Mouse (Mus musculus) forebrain, embryonic 16.5 days (tissue): ENCODE results near the gene Gm4881. TPM values are rescaled to one million over a fixed set of nuclear protein-coding genes. Genes with fewer than 3 reads are reported as not detected.

Experiments
- ATAC-seq: fragments of 200-750 bp; cut with Nextera tagmentation; 2 replicates; pipeline ENCODE4 v1.8.0; 2017; ENCODE audit warnings: mild to moderate bottlenecking, moderate library complexity
- H3K27ac ChIP-seq: fragments of 300-500 bp; sonication (generic); 2 replicates; pipeline ENCODE4 v1.5.1; 2014; ENCODE audit warnings: low read length, control low read depth
- H3K27me3 ChIP-seq: fragments of 300-500 bp; sonication (generic); replicated peaks from 2 replicates; pipeline ENCODE4 v1.6.1; 2014; ENCODE audit warnings: low read length; ENCODE audit not compliant: control insufficient read depth, insufficient read depth
- H3K36me3 ChIP-seq: fragments of 300-500 bp; sonication (generic); 2 replicates; pipeline ENCODE4 v1.6.1; 2014; ENCODE audit not compliant: control insufficient read depth, insufficient read depth
- H3K4me1 ChIP-seq: fragments of 300-500 bp; sonication (generic); replicated peaks from 2 replicates; pipeline ENCODE4 v1.6.1; 2014; ENCODE audit warnings: low read length; ENCODE audit not compliant: control insufficient read depth, insufficient read depth
- H3K4me2 ChIP-seq: fragments of 300-500 bp; sonication (generic); 2 replicates; pipeline ENCODE4 v1.6.1; 2014; ENCODE audit warnings: mild to moderate bottlenecking, low read length, control low read depth
- H3K4me3 ChIP-seq: fragments of 300-500 bp; sonication (generic); replicated peaks from 2 replicates; pipeline ENCODE4 v1.5.1; 2014; ENCODE audit warnings: mild to moderate bottlenecking, low read length, control low read depth
- H3K9ac ChIP-seq: fragments of 300-500 bp; sonication (generic); replicated peaks from 2 replicates; pipeline ENCODE4 v1.6.1; 2014; ENCODE audit warnings: low read depth, low read length, control low read depth
- H3K9me3 ChIP-seq: fragments of 300-500 bp; sonication (generic); 2 replicates; pipeline ENCODE4 v1.6.1; 2016; ENCODE audit warnings: low read length; ENCODE audit not compliant: control insufficient read depth
- WGBS: fragments of 180-500 bp; shearing (Covaris S2); extraction: QIAGEN DNeasy Blood & Tissue Kit; methylation state at CpG from one replicate; pipeline ENCODE4 v1.1.7; 2014; 5-methylcytosine and 5-hydroxymethylcytosine counted together
- microRNA-seq: library from miRNA; unstranded; fragments of <30 nt; microRNA quantifications from one replicate; pipeline ENCODE4, GENCODE M21; 2017
- polyA plus RNA-seq: library from polyadenylated mRNA; unstranded; fragments of >200 nt; fragmentation: Nextera tagmentation; extraction: Ambion mirVana; gene quantifications from 2 replicates; pipeline ENCODE4 v1.2.1, GENCODE M21; 2015

The Gm4881 gene
- polyA plus RNA-seq, 1 experiment from 2014 or later, result 0.37 TPM

DNA sequence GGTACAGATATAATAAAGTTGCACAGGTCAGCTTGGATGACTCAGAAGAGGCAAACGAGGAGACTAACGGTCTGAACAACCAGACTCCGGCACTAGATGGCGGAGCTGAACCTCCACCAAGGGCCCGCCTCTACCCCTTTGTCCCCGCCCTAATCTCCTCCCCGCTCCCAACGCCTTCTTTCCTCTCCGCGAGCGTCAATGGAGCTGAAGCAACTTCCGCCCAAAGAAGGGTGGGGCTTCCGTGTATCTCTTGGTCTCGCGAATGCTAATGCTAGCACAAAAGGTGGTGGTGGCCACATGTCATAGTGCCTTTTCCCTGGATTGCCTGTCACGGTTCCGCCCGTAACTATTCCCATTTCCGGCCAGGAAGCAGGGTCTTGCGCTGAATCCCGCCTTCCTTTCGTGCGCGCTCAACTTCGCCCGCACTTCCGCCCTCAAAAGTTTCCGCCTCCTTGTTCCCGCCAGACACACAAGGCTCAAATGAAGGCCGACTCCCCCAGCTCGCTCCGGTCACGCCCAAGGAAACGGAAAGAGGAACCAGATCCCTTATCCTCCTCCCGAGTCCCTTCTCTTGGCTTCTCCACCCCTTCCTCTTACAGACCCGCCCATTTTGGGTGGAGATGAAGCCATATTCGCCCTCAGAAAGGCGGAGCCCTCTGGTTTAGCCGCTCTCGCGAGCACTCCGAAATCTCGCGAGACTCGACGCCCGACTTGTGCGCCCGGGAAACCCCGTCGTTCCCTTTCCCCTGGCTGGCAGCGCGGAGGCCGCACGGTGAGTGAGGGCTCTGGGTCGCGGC lies 60.2 kb downstream of the Gm4881 start, which contains the start of gene Rps19:
TSS of gene Rps19 (plus strand) at position 476 of the 797 bp plus-strand sequence.
- H3K36me3 ChIP-seq, result peaks cover 3% of the 10 kb centered on the region; the same call in 1 of the 2 replicates
- H3K4me1 ChIP-seq, result peaks cover 21% of the 10 kb centered on the region
- H3K27me3 ChIP-seq, result no peaks in the 10 kb centered on the region
- H3K9ac ChIP-seq, result peak within 1 kb of the TSS; percentile 100
- ATAC-seq, result peak; percentile 92
- H3K9me3 ChIP-seq, result no peaks in the 10 kb centered on the region
- peak within 1 kb of the TSS; percentile 59 for H3K4me2 ChIP-seq
- WGBS, result 0% methylated on average over 57 of the region's 57 CpGs
- peak within 1 kb of the TSS; percentile 88 for H3K27ac ChIP-seq
- H3K4me3 ChIP-seq, result peak within 1 kb of the TSS; percentile 89

DNA sequence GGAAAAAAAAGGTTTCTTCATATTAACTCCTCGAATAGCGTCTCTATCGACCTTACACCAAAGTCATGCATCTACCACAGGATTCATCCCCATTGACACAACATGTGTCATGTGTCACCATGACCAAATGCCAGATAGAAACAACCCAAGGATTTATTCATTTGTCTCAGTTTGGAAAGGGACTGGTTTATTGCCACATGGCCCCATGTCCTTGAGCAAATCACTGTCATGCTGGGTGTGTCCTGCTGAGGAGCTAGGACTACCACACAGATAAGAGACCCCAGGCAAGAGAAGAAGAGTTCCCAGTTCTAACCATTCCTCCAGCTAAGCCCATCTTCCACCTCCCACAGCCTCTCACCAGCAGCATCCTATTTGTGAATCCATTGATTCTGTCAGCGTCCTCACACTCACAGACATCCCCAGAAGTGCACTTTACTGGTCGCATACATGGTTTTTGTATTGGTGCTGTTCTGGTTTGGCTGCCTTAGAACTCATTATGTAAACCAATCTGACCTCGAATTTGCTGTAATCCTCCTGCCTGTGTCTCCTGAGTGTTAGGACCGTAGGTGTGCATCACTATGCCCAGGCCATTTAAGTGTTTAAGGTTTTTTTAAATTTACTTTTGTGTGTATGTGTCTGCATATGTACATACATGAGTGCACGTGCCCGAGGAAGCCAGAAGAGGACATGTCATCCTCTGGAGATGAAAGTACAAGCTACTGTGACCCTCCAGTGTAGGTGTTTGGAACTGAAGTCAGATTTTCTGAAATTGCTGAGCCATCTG lies 61.7 kb downstream of the Gm4881 start:
- no peaks in the 10 kb centered on the region for H3K27me3 ChIP-seq
- H3K4me3 ChIP-seq, result no peak overlapping the region
- peaks cover 21% of the 10 kb centered on the region for H3K4me1 ChIP-seq
- no peak overlapping the region for H3K27ac ChIP-seq
- no peak for ATAC-seq
- 0 out of 2 replicates have a peak, but pooled peaks cover 2% of the 10 kb centered on the region for H3K36me3 ChIP-seq
- WGBS, result 93% methylated on average over 9 of the region's 9 CpGs
- no peaks in the 10 kb centered on the region for H3K9me3 ChIP-seq
- H3K4me2 ChIP-seq, result no peak overlapping the region
- H3K9ac ChIP-seq, result no peak overlapping the region

DNA sequence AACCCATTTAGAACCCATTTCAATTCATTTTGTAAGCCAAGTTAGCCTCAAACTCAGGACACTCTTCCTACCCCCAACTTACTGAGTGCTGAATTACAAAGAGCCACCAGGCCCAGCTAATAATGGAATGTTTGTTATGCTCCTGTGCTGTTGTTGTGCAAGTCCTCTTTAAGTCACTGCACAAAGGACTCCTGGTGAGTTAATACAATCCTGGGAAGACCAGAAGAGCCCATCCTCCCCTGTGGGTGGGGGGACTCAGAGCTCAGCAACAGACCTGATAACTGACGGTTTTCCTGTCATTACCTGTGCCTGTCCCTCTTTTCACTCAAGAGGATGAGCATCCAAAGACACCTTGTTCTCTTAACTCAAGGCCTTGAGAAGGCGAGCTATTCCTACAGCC lies 64.7 kb downstream of the Gm4881 start:
- no peaks in the 10 kb centered on the region for H3K9me3 ChIP-seq
- H3K27me3 ChIP-seq, result no peaks in the 10 kb centered on the region
- no peak overlapping the region for H3K27ac ChIP-seq
- ATAC-seq, result no peak
- H3K4me1 ChIP-seq, result no peaks in the 10 kb centered on the region
- H3K9ac ChIP-seq, result no peak overlapping the region
- no peak overlapping the region for H3K4me3 ChIP-seq
- WGBS, result 23% methylated on average over 2 of the region's 2 CpGs
- H3K36me3 ChIP-seq, result no peaks in the 10 kb centered on the region
- no peak overlapping the region for H3K4me2 ChIP-seq

DNA sequence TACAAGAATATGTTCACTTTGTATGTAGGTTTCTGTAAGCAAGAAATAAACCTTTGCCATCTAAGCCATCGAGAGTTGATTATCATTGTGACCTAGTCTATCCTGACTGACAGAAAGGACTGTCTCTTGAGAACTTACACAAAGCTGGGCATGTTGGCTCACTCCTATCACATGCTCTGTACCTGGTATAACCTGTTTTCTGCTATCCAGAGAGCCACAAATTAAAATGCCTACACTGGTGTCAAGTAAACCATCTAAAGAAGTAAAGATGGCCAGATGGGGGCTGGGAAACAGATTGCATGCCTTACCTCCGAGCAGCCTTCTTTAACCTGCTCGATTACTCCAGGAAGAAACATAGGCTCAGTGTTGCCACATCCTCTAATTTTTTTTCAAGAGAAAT lies 66.7 kb downstream of the Gm4881 start:
- Histone ChIP-seq H3K36me3 (no peaks in the 10 kb centered on the region), H3K9ac (no peak overlapping the region), H3K4me3 (no peak overlapping the region), H3K9me3 (no peaks in the 10 kb centered on the region), H3K27me3 (no peaks in the 10 kb centered on the region), H3K4me1 (no peaks in the 10 kb centered on the region), H3K4me2 (no peak overlapping the region), H3K27ac (no peak overlapping the region)
- WGBS, result 86% methylated on average over 3 of the region's 3 CpGs
- no peak for ATAC-seq

Small RNA genes within 50 kb of the gene (microRNA-seq; reads per million reads assigned to microRNA genes)
- gene Mir7046 (not detected), gene Mir7047 (1.5 reads per million)

Other genes starting within 250 kb of the Gm4881 start
- not detected in 2 replicates for gene BC049730, start 235.3 kb downstream of the Gm4881 start, polyA plus RNA-seq
- not detected in 2 replicates for gene Gm4763, start 217.6 kb downstream of the Gm4881 start, polyA plus RNA-seq
- 0.23 TPM in 1 of 2 replicates, not detected in the other for gene Cd177, start 184.2 kb downstream of the Gm4881 start, polyA plus RNA-seq
- gene Ceacam10, start 167.3 kb downstream of the Gm4881 start, polyA plus RNA-seq, result not detected in 2 replicates
- 23.0 and 28.5 TPM in 2 replicates for gene Gm9844, start 82.3 kb downstream of the Gm4881 start, polyA plus RNA-seq
- not detected in 2 replicates for gene Lypd4, start 74.6 kb downstream of the Gm4881 start, polyA plus RNA-seq
- not detected in 2 replicates for gene Dmrtc2, start 74.4 kb downstream of the Gm4881 start, polyA plus RNA-seq
- gene Rps19, start 60.1 kb downstream of the Gm4881 start, polyA plus RNA-seq, result 1,290 and 1,309 TPM in 2 replicates
- gene Cd79a, start 47.1 kb downstream of the Gm4881 start, polyA plus RNA-seq, result 0.16 and 0.19 TPM in 2 replicates
- gene Arhgef1, start 41.6 kb downstream of the Gm4881 start, polyA plus RNA-seq, result 61.7 and 73.7 TPM in 2 replicates
- gene Rabac1, start 28.3 kb upstream of the Gm4881 start, polyA plus RNA-seq, result 200 and 220 TPM in 2 replicates
- gene Atp1a3, start 61.5 kb upstream of the Gm4881 start, polyA plus RNA-seq, result 227 and 278 TPM in 2 replicates
- 10.4 and 16.9 TPM in 2 replicates for gene Grik5, start 127.9 kb upstream of the Gm4881 start, polyA plus RNA-seq
- gene Zfp574, start 128.1 kb upstream of the Gm4881 start, polyA plus RNA-seq, result 36.6 and 38.4 TPM in 2 replicates
- gene Pou2f2, start 235.2 kb upstream of the Gm4881 start, polyA plus RNA-seq, result 10.6 and 17.0 TPM in 2 replicates